Mouse (Mus musculus) activated CD4-positive, CD25-positive, alpha-beta regulatory T cell, adult 4 months (primary cell): ENCODE results near the gene Tmem150c. TPM values are rescaled to one million over a fixed set of nuclear protein-coding genes. Genes with fewer than 3 reads are reported as not detected.

ENCODE experiments used
- ATAC-seq: one replicate; pipeline ENCODE4 v1.8.0; 2017
- polyA plus RNA-seq, 2 experiments: library from polyadenylated mRNA; unstranded; fragments of 100-300 nt; shearing (Covaris generic); gene quantifications; one replicate each; pipeline ENCODE4 v1.2.1; 2017

The Tmem150c gene
- polyA plus RNA-seq, 2 experiments from 2014 or later, result not detected

- no peak for ATAC-seq
These were observed 7.2 kb upstream of the Tmem150c start for GRCm38 (mm10) chr5:100166591-100167491.

- no peak for ATAC-seq
These were observed 3.8 kb upstream of the Tmem150c start for GRCm38 (mm10) chr5:100163368-100163767.

- ATAC-seq, result no peak
These were observed 3.2 kb upstream of the Tmem150c start for GRCm38 (mm10) chr5:100162857-100163256.

- ATAC-seq, result no peak
These were observed 2.4 kb upstream of the Tmem150c start for GRCm38 (mm10) chr5:100162053-100162452.

- ATAC-seq, result no peak
These were observed 594 bp downstream of the Tmem150c start for GRCm38 (mm10) chr5:100158791-100159637.

- no peak for ATAC-seq
These were observed 1.3 kb downstream of the Tmem150c start for GRCm38 (mm10) chr5:100158301-100158700.

GRCm38 (mm10) chr5:100155646-100156045, 4.0 kb downstream of the Tmem150c start:
- ATAC-seq, result no peak

GRCm38 (mm10) chr5:100149967-100150366, 9.6 kb downstream of the Tmem150c start:
- no peak for ATAC-seq

- ATAC-seq, result no peak
These were observed 14.8 kb downstream of the Tmem150c start for GRCm38 (mm10) chr5:100144836-100145235.

- ATAC-seq, result no peak
These were observed 32.3 kb downstream of the Tmem150c start for GRCm38 (mm10) chr5:100127283-100127682.

- no peak for ATAC-seq
These were observed 34.0 kb downstream of the Tmem150c start for GRCm38 (mm10) chr5:100125409-100126123.

- ATAC-seq, result no peak
These were observed 35.1 kb downstream of the Tmem150c start for GRCm38 (mm10) chr5:100124530-100124929.

- ATAC-seq, result no peak
These were observed 36.3 kb downstream of the Tmem150c start for GRCm38 (mm10) chr5:100123283-100123682.

GRCm38 (mm10) chr5:100121170-100121569, 38.4 kb downstream of the Tmem150c start:
- no peak for ATAC-seq

- ATAC-seq, result no peak
These were observed 38.9 kb downstream of the Tmem150c start for GRCm38 (mm10) chr5:100120711-100121141.

GRCm38 (mm10) chr5:100119331-100119730, 40.3 kb downstream of the Tmem150c start:
- ATAC-seq, result no peak

- ATAC-seq, result no peak
These were observed 46.2 kb downstream of the Tmem150c start for GRCm38 (mm10) chr5:100113403-100113802.

GRCm38 (mm10) chr5:100110581-100110980, 49.0 kb downstream of the Tmem150c start:
- ATAC-seq, result no peak

- ATAC-seq, result no peak
These were observed 49.9 kb downstream of the Tmem150c start for GRCm38 (mm10) chr5:100109543-100110282.

GRCm38 (mm10) chr5:100108866-100109265, 50.7 kb downstream of the Tmem150c start:
- no peak for ATAC-seq

- no peak for ATAC-seq
These were observed 57.2 kb downstream of the Tmem150c start for GRCm38 (mm10) chr5:100102395-100102794.

- ATAC-seq, result no peak
These were observed 61.6 kb downstream of the Tmem150c start for GRCm38 (mm10) chr5:100097967-100098366.
